Mouse (Mus musculus): ENCODE measurements around the gene Etv6. TPM values are rescaled to one million over a fixed set of nuclear protein-coding genes. Genes with fewer than 3 reads are reported as not detected.

Etv6 gene
- total and polyA plus RNA-seq, 2 experiments from 2014 or later, result 6.1 to 30.3 TPM

GRCm38 (mm10) chr6:134032451-134032850, 3.0 kb upstream of the Etv6 start:
- Histone ChIP-seq H3K27me3 (ENCODE audit: control insufficient read depth, insufficient read depth, low read length) (no peaks in the 10 kb centered on the region), H3K27ac (ENCODE audit: low read depth) (no peak overlapping the region), H3K9ac (replicated peaks; ENCODE audit: low read depth, low read length) (no peak overlapping the region), H3K4me1 (ENCODE audit: control insufficient read depth, insufficient read depth) (peaks cover 12% of the 10 kb centered on the region), H3K36me3 (replicated peaks; ENCODE audit: control insufficient read depth, insufficient read depth, low read length) (no peaks in the 10 kb centered on the region), H3K4me2 (ENCODE audit: low read depth, low read length) (no peak overlapping the region), H3K4me3 (ENCODE audit: low read depth, low read length) (no peak overlapping the region), H3K9me3 (replicated peaks; ENCODE audit: control insufficient read depth, low read length) (no peaks in the 10 kb centered on the region)
- DNase-seq (ENCODE audit: low spot score), result no peak
- no peak for TF ChIP-seq EP300 (IDR thresholded peaks at IDR 0.05; ENCODE audit: low read depth)
- no peak for TF ChIP-seq CTCF (IDR thresholded peaks at IDR 0.05; ENCODE audit: low read depth)
- 31% methylated on average over 7 of the region's 7 CpGs for WGBS
- no peak for ATAC-seq (ENCODE audit: insufficient read depth, low read depth)

GRCm38 (mm10) chr6:134034436-134034835, 1.1 kb upstream of the Etv6 start:
- Histone ChIP-seq H3K4me3 (ENCODE audit: low read depth, low read length) (peak overlapping the region; percentile 82), H3K4me1 (ENCODE audit: control insufficient read depth, insufficient read depth) (peaks cover 30% of the 10 kb centered on the region), H3K36me3 (replicated peaks; ENCODE audit: control insufficient read depth, insufficient read depth, low read length) (no peaks in the 10 kb centered on the region), H3K4me2 (ENCODE audit: low read depth, low read length) (peak overlapping the region; percentile 66), H3K9ac (replicated peaks; ENCODE audit: low read depth, low read length) (peak overlapping the region; percentile 88), H3K9me3 (replicated peaks; ENCODE audit: control insufficient read depth, low read length) (no peaks in the 10 kb centered on the region), H3K27me3 (ENCODE audit: control insufficient read depth, insufficient read depth, low read length) (no peaks in the 10 kb centered on the region), H3K27ac (ENCODE audit: low read depth) (peak overlapping the region; percentile 100)
- ATAC-seq (ENCODE audit: insufficient read depth, low read depth) (no peak), DNase-seq (ENCODE audit: low spot score) (no peak)
- no peak for TF ChIP-seq CTCF (IDR thresholded peaks at IDR 0.05; ENCODE audit: low read depth)
- no peak for TF ChIP-seq EP300 (IDR thresholded peaks at IDR 0.05; ENCODE audit: low read depth)
- WGBS, result 2% methylated on average over 8 of the region's 8 CpGs

- Histone ChIP-seq H3K36me3 (replicated peaks; ENCODE audit: control insufficient read depth, insufficient read depth, low read length) (no peaks in the 10 kb centered on the region), H3K27ac (ENCODE audit: low read depth) (peak overlapping the region; percentile 100), H3K4me2 (ENCODE audit: low read depth, low read length) (peak overlapping the region; percentile 66), H3K27me3 (ENCODE audit: control insufficient read depth, insufficient read depth, low read length) (no peaks in the 10 kb centered on the region), H3K4me3 (ENCODE audit: low read depth, low read length) (peak overlapping the region; percentile 82), H3K9ac (replicated peaks; ENCODE audit: low read depth, low read length) (peak overlapping the region; percentile 88), H3K4me1 (ENCODE audit: control insufficient read depth, insufficient read depth) (peaks cover 33% of the 10 kb centered on the region), H3K9me3 (replicated peaks; ENCODE audit: control insufficient read depth, low read length) (no peaks in the 10 kb centered on the region)
- peak; percentile 88 for ATAC-seq (ENCODE audit: insufficient read depth, low read depth)
- WGBS, result under 1% methylated on average over 55 of the region's 55 CpGs
- peak; percentile 91 for DNase-seq (ENCODE audit: low spot score)
- TF ChIP-seq EP300 (IDR thresholded peaks at IDR 0.05; ENCODE audit: low read depth) (peak; percentile 69), CTCF (IDR thresholded peaks at IDR 0.05; ENCODE audit: low read depth) (no peak)
Measured at GRCm38 (mm10) chr6:134034904-134035489, 503 bp upstream of the Etv6 start.

GRCm38 (mm10) chr6:134036491-134036911, 1.0 kb downstream of the Etv6 start:
- 0% methylated on average over 7 of the region's 8 CpGs for WGBS
- peaks cover 45% of the 10 kb centered on the region for H3K4me1 ChIP-seq (ENCODE audit: control insufficient read depth, insufficient read depth)
- H3K36me3 ChIP-seq (replicated peaks; ENCODE audit: control insufficient read depth, insufficient read depth, low read length), result no peaks in the 10 kb centered on the region
- H3K4me2 ChIP-seq (ENCODE audit: low read depth, low read length), result peak overlapping the region; percentile 66
- H3K27me3 ChIP-seq (ENCODE audit: control insufficient read depth, insufficient read depth, low read length), result no peaks in the 10 kb centered on the region
- DNase-seq (ENCODE audit: low spot score) (no peak), ATAC-seq (ENCODE audit: insufficient read depth, low read depth) (no peak)
- peak overlapping the region; percentile 82 for H3K4me3 ChIP-seq (ENCODE audit: low read depth, low read length)
- peak overlapping the region; percentile 88 for H3K9ac ChIP-seq (replicated peaks; ENCODE audit: low read depth, low read length)
- H3K9me3 ChIP-seq (replicated peaks; ENCODE audit: control insufficient read depth, low read length), result no peaks in the 10 kb centered on the region
- TF ChIP-seq CTCF (IDR thresholded peaks at IDR 0.05; ENCODE audit: low read depth), result no peak
- no peak for TF ChIP-seq EP300 (IDR thresholded peaks at IDR 0.05; ENCODE audit: low read depth)
- H3K27ac ChIP-seq (ENCODE audit: low read depth), result peak overlapping the region; percentile 100

GRCm38 (mm10) chr6:134036951-134037431, 1.5 kb downstream of the Etv6 start:
- Histone ChIP-seq H3K36me3 (replicated peaks; ENCODE audit: control insufficient read depth, insufficient read depth, low read length) (no peaks in the 10 kb centered on the region), H3K4me3 (ENCODE audit: low read depth, low read length) (peak overlapping the region; percentile 82), H3K4me1 (ENCODE audit: control insufficient read depth, insufficient read depth) (peaks cover 50% of the 10 kb centered on the region), H3K9me3 (replicated peaks; ENCODE audit: control insufficient read depth, low read length) (no peaks in the 10 kb centered on the region), H3K27me3 (ENCODE audit: control insufficient read depth, insufficient read depth, low read length) (no peaks in the 10 kb centered on the region), H3K27ac (ENCODE audit: low read depth) (peak overlapping the region; percentile 100), H3K9ac (replicated peaks; ENCODE audit: low read depth, low read length) (peak overlapping the region; percentile 88), H3K4me2 (ENCODE audit: low read depth, low read length) (peak overlapping the region; percentile 66)
- no peak for DNase-seq (ENCODE audit: low spot score)
- no peak for ATAC-seq (ENCODE audit: insufficient read depth, low read depth)
- 7% methylated on average over 3 of the region's 3 CpGs for WGBS
- TF ChIP-seq EP300 (IDR thresholded peaks at IDR 0.05; ENCODE audit: low read depth), result no peak
- TF ChIP-seq CTCF (IDR thresholded peaks at IDR 0.05; ENCODE audit: low read depth), result no peak

- Histone ChIP-seq H3K4me3 (ENCODE audit: low read depth, low read length) (peak overlapping the region; percentile 82), H3K4me2 (ENCODE audit: low read depth, low read length) (peak overlapping the region; percentile 66), H3K27me3 (ENCODE audit: control insufficient read depth, insufficient read depth, low read length) (no peaks in the 10 kb centered on the region), H3K9me3 (replicated peaks; ENCODE audit: control insufficient read depth, low read length) (no peaks in the 10 kb centered on the region), H3K4me1 (ENCODE audit: control insufficient read depth, insufficient read depth) (peaks cover 49% of the 10 kb centered on the region), H3K27ac (ENCODE audit: low read depth) (no peak overlapping the region), H3K9ac (replicated peaks; ENCODE audit: low read depth, low read length) (no peak overlapping the region), H3K36me3 (replicated peaks; ENCODE audit: control insufficient read depth, insufficient read depth, low read length) (no peaks in the 10 kb centered on the region)
- TF ChIP-seq EP300 (IDR thresholded peaks at IDR 0.05; ENCODE audit: low read depth), result no peak
- no peak for TF ChIP-seq CTCF (IDR thresholded peaks at IDR 0.05; ENCODE audit: low read depth)
- DNase-seq (ENCODE audit: low spot score) (no peak), ATAC-seq (ENCODE audit: insufficient read depth, low read depth) (no peak)
- WGBS, result 32% methylated on average over 10 of the region's 10 CpGs
Measured at GRCm38 (mm10) chr6:134037960-134038359, 2.5 kb downstream of the Etv6 start.

Measured in heart, postnatal 0 days (tissue).